Mouse (Mus musculus): Measurements from ENCODE around the gene Sugct.

Gene Sugct

DNA sequence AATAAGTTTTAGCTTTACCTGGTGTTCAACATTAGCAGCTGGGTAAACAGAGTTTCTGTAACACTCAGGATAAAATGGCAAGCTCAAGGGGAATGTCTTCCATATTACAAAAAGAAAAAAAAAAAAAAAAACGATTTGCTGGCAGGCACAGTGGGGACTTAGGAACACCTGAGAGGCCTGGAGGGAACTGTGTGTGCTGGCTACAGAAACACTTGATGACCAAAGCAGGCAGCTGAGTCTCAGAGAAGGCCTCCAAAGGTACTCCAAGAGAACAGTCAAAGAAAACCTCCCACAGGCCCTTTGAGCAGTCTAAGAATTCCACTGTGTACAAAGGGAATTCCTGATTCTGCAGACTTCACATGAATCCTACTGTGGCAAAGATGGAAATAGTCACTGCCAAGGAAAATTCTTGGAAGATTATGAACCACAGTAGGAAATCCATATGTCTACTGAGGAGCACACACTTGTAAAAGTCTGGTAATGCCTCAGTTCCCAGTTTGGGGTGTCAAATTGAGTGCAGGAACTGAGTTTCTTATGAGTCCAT is 397.8 kb downstream of the Sugct start:
- intact Hi-C loops (cut with DNase I) = no loop called here

DNA sequence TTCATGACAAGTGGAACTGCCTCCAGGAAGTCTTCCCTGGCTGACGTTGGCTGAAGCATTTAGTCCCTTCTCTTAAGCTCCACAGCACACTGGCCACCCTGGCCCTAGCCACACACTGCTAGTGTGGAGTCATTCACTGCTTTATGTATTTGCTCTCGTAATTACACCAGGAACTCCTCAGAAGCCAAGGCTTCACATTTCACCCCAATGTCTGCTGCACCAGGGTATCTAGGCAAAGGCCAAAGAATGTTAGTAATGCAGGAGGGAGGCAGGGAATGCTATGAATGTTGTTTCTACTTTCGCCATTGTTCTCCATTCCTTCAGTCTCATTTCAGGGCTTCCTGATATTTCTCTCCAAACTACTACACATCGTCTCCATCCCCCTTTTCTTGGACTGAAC is 398.4 kb downstream of the Sugct start:
- intact Hi-C loops (cut with DNase I) = no loop called here

DNA sequence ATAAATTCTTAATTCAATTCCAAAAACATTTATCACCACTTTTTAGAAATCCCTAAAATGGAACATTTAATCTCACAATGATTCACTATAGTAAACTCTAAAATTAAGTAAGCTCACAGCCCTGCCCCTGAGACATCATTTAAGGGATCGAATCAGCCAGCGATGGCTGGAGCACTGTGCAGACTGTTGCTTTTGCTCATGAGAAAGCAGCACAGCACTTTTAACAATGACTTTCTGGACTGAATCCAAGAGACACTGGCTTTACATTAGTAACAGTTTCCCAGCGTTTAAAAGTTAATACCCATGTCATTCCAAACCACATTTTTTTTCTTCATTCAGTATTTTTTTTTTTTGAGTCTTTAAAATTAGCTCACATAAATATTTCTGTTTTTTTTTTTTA is 398.9 kb downstream of the Sugct start:
- intact Hi-C loops (cut with DNase I) = no loop called here

DNA sequence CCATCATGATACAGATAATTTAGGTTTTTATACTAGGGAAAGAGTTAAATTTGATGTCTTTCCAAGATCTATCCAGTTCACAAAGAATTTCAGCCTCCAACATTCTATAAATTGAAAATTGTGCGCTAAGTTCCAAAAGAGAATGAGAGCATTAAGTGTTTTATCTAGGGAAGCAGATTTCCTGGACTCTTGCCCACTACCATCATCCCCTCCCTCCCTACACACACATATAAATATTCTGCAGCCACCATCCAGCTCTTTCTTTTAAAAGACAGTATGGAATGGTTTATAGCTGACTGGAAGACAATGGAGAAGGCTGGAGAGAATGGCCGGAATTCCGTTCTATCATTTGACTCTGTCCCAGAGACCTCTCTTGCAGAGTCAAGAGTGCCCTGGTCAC is 404.3 kb downstream of the Sugct start:
- intact Hi-C loops (cut with DNase I) = no loop called here

DNA sequence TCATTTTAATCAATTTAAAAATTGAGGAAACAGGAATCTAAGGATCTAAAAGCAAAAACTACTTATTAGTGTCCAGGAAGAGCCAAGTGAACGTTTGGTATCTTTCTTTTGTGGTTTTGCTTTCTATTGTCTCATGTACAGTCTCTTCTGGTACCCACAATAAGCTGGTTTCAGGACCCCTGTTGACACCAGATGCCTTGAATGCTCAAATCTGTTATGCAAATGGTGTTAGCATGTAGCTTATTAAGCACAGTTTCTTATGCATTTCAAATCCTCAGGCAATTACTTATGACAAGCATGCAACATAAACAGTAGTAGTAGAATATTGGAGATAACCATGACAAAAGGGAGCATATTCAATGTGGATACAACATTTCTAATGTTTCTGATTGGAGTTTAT is 407.0 kb downstream of the Sugct start:
- intact Hi-C loops (cut with DNase I) = no loop called here

DNA sequence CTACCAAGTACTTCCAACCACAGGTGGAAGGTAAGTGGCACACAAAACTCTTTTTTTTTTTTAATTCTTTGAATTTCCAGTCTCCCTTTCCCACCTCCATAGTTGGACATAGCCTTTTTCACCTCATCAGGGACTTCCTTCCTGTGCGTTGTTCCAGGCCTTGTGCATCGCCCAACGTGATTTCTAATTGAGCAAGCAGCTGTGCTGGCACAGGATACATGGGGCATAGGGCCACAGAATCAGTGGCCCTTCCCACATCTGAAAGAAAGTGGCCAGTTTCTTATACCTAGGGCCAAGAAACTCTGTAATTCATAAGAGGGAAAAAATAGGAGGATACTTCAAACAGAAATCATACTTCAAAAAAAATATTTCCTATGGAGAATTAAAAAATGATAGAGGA is 449.4 kb downstream of the Sugct start:
- intact Hi-C loops (cut with DNase I) = no loop called here

DNA sequence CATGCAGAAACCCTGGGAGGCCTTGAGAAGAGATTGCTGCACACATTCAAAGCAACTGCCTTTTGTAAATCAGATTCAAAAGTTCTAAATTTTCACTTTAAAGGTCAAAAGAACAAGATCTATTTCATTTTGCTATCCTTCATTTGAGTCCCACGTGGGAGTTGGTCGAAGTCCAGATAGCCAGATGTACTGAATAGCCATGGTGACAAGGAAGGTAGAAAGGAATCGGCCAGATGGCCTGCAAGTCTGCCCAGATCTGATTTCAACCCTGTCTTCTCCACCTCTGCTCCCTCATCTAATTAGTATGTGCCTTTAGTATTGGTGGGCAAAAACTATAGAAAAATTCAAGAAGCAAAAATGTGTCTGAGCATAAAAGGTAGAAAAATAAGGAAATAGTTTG is 478.8 kb downstream of the Sugct start:
- intact Hi-C loops (cut with DNase I) = no loop called here

DNA sequence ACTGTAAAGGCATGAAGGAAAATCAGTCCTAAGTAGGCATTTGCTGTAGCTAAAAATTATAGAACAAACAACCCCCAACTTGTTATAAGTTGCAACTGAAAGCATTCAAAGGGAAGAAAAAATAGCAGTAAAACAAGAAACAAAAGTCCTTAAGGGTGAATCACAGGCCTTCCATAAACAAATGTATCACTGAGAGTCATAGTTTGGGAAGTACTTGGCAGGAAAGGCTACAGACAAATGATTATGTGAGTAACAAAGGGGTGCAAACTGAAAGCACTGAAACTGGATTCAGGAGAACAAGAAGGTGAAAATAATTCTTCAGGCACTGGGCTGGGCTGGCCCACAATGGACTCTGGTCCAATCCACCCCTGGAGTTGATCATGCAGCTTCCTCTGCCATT is 482.7 kb downstream of the Sugct start:
- intact Hi-C loops (cut with DNase I) = no loop called here

DNA sequence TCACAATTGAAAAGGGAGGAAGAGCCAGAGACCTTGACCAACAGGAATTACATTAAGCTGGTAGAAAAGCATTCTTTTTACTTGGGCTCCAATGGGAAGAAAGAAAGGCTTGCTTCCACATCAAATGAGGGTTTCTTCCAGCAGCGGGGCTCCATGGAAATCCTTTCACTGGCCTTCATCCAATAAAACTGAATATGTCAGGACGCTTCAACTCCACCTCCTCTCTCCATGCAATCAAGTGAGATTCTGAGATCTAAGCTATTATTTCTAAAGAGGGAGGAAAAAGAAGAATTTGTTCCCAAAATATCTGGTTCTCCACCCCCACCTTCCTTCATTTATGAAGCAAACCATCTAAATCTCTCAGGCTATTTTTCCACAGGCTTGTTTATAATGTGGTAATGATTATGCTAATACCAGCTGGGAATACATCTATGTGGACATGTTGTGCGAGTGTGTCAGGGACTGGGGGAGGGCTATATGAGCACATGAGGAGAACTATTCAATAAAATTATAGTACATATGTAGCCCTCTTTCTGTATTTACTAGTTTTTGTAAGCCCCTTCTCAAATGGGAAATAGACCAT is 505.1 kb downstream of the Sugct start:
- intact Hi-C loops (cut with DNase I) = no loop called here

DNA sequence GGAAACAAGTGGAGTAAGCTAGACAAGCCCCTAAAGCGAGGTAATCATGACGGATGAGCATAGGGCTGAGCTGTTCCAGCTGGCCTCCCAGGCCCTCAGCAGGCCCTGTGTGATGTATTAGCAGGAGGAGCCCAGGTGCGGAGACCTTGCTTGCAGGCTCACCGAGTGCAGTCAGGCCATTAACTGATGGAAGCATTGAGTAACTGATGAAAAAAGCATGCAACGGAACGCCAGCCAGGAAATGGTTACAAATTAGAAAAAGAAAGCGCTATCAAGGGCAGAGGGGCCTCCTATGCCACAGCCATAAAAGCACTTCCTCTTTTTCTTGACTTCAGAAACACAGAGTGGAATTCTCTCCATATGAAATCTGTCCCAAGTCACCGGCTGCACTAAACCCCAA is 510.1 kb downstream of the Sugct start:
- intact Hi-C loops (cut with DNase I) = no loop called here

DNA sequence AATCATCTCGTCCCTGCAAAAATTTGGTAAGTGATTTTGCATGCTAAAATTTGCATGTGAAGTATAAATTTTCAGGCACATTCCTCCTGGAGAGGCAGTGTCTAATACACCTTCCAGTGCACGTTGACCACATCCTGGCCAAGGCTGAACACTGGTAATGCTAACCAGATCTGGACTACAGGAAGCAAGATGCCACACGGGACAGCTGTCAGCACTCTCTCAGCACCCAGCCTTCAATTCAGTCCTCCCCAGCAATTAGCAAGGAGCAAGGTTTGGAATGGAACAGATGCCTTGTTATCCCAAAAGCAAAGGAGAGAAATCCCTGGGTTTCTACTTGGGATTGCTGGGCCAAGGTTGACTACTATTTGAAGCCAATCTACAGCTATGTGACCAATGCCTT is 529.4 kb downstream of the Sugct start:
- intact Hi-C loops (cut with DNase I) = no loop called here

DNA sequence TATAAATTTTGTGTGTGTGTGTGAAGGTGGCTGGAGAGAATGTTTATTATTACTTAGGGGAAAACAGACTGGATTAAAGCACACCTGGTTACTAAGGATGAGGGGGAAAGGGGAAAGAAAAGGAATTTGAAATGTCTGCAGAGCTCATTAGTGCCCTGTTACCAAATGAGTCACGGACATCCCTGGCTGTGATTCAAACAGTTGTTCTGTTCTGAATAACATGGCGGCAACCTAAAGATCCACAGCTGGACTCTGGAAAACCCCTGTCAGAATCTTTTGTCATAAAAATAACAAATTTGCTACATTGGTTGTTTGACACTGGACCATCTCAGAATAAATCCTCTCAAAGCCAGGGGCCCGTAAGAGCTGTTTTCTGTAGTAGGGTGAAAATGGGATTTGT is 530.6 kb downstream of the Sugct start:
- intact Hi-C loops (cut with DNase I) = no loop called here

DNA sequence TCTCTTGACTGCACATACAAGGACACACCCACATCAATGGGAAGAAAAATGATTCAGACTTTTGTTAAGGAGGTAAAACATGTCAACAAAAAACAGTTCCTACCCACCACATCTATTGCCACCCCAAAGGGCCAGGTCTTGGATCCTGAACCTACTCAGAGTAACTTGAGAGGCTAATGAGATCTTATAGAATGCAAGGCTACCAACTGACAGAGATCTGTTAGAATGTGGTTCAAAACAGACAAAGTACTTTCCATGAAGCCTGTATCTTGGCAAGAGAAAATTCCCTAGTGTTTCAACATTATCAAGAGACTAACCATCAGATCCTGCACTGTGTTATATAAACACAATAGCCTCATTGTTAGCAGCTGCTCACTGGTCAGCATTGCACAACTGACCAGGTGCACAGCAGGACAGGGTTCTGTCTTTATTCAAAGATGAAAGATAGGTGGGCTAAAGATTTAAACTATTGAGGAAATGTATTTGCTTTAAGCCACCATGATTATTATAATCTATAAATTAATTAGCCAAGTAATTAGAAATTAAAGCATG is 548.8 kb downstream of the Sugct start:
- intact Hi-C loops (cut with DNase I) = no loop called here

DNA sequence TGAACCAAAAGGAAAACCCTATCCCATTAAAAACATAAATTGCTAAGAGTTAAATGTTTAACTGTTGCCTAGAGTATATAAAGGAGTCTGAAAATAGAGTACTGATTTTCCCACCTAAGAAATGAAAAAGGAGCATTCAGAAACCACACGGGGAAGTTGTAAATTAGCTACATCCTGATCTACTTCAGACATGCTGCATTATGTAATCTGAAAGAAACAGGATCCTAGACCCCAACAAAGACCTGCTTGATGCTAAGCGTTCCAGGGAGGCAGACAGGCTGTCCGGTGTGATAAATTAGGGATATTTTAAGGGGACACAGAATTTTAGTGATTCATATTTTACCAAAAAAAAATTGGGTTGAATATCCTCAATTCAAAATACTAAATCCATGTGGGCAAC is 579.3 kb downstream of the Sugct start:
- intact Hi-C loops (cut with DNase I) = no loop called here

DNA sequence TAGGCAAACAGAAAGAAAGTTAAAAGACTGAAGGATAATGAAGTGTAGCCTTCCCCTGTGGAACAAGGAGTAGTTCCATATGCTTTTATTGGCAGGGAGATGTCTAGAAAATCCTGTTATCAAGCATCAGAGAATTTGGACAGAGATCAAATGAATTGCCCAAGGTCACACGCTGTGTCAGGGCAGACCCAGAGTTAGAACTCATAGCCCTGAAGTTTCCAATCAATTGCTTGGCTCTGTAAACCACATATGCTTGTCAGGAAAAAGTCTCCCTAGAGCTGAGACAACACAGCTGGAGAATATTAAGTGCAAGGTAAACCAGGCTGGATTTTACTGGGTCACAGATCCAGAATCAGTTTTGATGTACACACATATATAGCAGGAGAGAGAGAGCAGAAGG is 593.0 kb downstream of the Sugct start:
- intact Hi-C loops (cut with DNase I) = no loop called here

DNA sequence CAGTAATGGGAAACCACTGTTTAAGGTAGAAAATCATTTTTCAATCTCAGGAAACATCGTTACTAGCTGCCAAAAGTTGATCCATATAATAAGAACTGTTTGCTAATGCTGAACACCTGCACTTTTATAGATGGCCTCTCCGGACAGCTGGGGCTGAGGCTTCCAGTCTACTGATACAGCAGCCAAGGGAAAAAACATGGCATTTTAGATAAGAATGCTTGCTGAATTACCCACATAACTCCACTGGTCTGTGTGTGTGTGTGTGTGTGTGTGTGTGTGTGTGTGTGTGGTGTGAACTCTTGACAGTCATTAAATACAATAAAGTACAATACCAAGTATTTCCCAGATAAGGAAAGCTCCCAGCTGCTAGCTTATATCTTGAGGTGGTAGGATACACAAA is 608.8 kb downstream of the Sugct start:
- intact Hi-C loops (cut with DNase I) = no loop called here

DNA sequence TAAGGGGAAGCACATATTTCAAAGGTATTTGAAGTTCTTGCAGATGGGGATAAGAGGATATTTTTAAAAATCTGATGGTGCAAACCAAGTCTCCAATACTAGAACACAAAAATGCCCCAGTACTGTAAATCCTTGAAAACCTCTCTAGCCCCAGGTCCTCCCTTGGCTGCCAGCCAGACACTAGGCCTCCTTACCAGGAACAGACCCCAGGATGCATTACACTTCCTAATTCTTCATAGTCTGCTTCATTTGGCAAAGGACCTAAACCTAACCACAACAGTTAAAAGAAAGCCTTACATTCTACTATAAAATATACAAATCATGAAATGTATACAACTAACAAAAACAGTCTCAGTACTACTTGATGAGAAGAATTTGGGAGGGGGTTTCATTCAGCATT is 609.2 kb downstream of the Sugct start:
- intact Hi-C loops (cut with DNase I) = no loop called here

DNA sequence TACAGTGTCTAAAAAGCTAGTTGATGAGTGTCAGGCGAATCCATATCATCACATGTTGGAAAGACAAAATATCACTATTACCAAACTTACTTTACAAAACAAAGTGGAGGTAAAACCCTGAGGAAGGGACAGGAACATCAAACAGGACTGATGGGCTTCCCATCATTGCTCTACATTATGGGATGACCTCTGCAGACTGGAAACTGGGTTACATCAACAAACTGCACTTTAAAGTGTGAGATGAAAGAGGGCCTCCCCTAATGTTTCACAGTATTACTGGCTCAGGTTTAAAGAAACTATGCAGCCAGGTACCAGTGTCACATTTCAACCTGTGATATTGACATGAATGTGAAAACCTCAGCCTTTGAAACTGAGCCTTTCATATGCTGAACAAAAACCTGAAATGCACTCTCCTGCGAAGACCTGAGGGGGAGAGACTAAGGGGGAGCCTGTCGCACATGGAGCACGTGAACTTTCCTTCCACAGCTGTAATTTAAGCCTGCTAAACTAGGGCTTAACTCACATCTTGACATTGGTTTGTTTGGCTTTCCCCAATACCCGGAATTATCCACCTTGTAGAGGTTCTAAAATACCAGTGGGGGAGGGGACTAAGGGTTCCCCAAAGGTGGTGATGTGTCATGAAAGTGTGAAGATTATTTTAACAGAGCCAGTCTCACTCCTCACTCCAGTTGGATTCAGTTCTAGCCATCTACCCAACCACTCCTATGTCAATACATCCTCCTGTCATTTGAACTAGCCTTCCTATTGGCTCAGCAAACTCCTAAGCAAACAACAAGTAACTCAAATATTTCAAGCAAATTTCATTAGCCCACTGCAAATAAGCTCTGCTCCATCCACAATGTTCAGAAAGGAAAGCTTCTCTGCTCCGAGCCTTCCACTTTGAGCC is 610.2 kb downstream of the Sugct start:
- intact Hi-C loops (cut with DNase I) = no loop called here

DNA sequence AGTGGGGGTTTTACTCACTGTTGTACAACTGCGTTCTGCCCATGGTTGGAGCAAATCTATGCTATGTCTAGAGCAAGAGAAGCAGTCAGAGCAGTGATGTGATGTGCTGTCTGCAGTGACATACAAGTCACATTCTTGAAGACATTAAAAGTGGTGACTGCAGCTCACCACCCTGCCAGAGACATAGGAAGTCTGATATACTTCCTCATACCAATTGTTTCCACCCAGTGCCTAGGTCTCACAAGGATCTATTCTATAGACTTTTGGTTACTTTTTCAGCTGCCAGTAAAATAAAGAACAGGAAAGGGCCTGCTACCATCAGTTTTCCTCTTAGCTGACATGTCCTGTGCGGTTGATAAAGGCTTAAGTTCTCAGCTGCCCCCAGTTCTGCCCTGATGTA is 613.7 kb downstream of the Sugct start:
- intact Hi-C loops (cut with DNase I) = no loop called here

DNA sequence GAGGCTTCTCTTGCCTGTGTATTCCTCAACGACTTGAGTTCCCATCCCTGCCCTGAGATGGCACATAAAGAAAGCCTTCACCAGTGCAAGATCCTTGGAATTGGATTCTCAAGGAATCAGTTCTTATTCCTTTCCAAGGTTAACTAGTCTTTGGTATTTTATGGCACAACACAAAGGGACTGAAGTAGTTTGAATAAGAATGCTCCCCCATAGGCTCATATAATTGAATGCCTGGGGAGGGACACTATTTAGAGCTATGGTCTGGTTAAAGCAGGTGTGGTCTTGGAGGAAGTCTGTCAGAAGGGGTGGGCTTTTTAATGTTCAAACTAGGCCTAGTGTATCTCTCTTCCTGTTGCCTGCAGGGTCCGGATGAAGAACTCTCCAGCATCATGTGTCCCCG is 629.8 kb downstream of the Sugct start:
- intact Hi-C loops (cut with DNase I) = no loop called here

DNA sequence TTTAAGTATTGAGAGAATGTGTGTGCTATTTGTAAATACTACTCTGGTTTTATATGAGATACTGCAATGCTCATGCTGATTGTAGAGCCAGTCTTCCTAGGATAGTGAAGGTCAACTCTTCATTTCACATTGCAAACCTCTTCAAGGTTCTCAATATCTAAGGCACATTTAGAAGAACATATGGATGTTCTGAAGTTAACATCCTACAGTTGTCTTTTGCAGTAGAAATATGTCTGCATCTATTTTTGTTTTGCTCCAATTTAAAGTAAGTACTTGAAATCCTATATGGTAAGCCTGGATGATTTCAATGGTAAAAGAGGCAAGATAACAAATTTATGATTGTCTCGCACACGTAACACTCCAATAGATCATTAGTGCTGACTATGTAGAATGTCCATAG is 638.7 kb downstream of the Sugct start:
- intact Hi-C loops (cut with DNase I) = no loop called here

DNA sequence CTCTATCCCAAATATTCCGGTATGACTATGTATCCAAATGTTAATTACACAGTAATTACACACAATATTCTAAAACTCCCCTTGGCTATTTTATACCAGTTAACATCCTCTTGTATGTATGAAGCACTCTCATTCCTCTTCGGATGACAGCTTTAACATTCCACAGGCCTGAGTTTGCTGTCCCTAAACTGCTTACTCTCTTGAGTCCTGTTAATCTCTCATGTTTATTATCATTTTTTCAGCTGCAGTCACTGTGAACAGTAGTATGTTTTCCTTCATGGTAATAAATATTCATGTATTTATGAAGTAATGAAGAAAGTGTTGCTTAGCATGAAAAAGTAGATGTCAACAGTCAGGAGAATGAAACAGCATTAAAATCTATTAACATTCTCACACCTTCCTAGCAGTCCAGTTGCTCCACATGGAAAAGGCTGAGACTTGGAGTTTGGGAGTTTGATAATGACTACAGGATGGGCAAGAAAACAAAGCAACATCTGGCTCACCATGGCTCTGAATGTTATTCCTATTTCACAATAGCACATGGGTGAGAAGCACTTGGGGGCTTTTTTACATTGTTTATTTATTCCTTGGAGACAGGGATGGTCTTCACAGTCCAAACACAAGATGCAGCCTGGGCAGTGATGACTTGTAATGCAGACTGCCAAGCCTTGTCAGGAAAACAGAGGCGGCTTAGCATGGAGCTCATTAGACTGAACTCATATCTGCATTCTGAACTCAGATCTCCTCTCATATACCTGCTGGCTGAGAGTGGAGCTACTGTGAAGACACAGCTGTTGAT is 651.7 kb downstream of the Sugct start:
- intact Hi-C loops (cut with DNase I) = no loop called here

All from adrenal gland (tissue).